Mouse (Mus musculus) heart, adult 9 months (tissue): ENCODE results near the gene Hal.

Experiments used
- DNase-seq, 2 experiments: peaks; one replicate each; pipeline ENCODE4 v3.0.0; 2022; ENCODE audit warnings: low spot score in 2 of 2

Hal gene

DNA sequence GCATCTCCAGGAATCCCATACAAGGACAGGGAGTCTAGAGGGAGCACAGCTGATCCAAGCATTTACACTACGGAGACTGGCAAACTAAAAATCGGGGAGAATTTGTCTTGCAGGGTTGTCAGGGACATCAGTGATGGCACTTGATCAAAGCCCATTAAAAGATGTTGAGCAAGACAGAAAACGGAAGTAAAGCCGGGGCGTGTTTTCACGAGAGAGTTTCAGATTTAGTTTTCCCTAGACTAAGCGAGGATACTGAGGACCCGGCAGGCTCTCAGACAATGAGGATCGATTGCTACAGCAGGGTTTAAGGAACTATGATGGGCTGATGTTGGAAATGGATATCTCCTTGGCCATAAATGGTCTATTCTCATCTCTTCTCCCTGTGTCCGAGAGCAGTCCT, 78.5 kb downstream of the Hal start:
- no peak for DNase-seq

DNA sequence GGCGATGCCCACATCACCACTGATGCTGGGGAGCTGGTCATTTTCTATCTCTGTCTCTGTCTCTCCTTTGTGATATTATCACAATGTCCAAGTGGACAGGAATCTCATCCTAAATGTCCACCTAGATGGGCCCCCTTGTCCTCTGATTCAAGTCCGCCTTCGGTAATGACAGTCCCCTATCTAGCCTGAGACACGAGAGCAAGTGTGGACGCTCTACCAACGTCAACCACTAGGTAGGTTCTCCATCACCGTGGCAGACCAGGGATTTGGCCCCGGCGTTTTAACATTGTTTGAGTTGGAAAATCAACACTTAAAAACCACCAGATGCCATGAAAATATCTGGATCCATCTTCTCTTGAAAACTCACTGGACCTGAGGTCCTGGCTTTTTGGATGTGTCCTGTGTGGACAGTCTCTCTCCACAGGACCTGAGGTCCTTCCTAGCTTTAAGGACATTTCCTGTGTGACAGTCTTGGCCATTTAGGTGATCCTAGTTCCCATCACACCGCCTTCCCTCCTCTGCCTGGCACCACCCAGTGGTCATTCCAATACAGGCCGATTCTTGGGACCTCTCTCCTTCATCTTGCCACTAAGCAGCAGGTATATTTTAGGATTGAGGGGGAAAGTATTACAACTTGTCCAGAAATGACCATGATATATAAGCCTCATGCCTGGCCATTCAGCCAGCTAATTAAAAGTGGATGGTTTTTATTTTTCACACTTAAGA, 79.4 kb downstream of the Hal start:
- no peak for DNase-seq

GRCm38 (mm10) chr10:93568671-93569070, 80.1 kb downstream of the Hal start:
- DNase-seq, result no peak
